Mouse (Mus musculus) cerebellum, postnatal 14 days (tissue): ENCODE measurements at regions not wholly inside any gene's neighbourhood (a gene's known extent, or its start where the extent isn't known, plus 50 kb on each side); places are given as distances from the start of the nearest gene placed in this dataset.

Experiments
- DNase-seq, 2 experiments: peaks; one replicate each; pipeline ENCODE4 v3.0.0; 2021; ENCODE audit warnings: mixed read lengths in 2 of 2

- DNase-seq = no peak
Measured at GRCm38 (mm10) chr10:56453578-56454069, 76.5 kb downstream of the Gja1 start.

GRCm38 (mm10) chr10:56455867-56456468 is 78.8 kb downstream of the Gja1 start:
- no peak for DNase-seq

- DNase-seq = no peak
Measured at GRCm38 (mm10) chr10:56468537-56468936, 91.4 kb downstream of the Gja1 start.

DNA sequence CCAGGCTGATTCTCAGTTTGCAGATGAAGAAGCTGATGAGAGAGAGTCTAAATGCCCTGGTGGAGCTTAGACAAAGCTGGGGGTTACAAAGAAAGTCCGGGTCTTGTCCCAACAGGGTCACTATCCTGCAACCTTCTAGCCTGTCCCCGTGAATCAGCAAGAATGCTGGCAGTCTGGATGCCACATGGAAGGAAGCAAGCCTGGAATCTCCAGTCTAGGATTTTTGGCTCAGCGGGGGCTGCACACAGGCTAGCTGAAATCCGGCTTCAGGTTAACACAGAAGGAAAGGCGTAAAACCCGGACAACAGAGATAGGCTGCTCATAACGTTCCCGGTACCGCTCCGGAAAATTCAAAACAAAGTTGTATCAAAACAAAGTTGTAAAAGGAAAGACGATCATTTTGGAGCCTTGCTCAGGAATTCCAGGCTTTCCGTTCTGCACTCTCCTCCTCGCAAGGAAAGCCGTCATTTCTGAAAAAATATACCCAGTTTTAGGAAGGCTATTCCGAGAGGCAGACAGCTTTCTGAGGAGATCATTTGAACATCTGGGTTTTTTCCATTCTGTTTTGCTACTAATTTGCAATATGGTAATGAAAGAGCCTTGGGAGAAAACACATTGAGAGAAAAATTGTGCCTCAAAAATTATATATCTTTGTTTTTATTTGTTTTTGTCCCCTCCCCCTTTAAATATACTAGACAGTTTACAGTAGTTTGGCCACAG is 92.0 kb downstream of the Gja1 start:
- peak; percentile 4 to 7 for DNase-seq

GRCm38 (mm10) chr10:56469895-56470294 is 92.8 kb downstream of the Gja1 start:
- DNase-seq = no peak

GRCm38 (mm10) chr10:56474951-56475350 is 97.8 kb downstream of the Gja1 start:
- DNase-seq = no peak

- DNase-seq = no peak
Measured at GRCm38 (mm10) chr10:56482156-56482716, 105.1 kb downstream of the Gja1 start.

GRCm38 (mm10) chr10:56484931-56485330 is 107.8 kb downstream of the Gja1 start:
- DNase-seq = no peak

- DNase-seq = no peak
Measured at GRCm38 (mm10) chr10:56485746-56486145, 108.6 kb downstream of the Gja1 start.

- DNase-seq = no peak
Measured at GRCm38 (mm10) chr10:56486584-56486983, 109.5 kb downstream of the Gja1 start.

DNA sequence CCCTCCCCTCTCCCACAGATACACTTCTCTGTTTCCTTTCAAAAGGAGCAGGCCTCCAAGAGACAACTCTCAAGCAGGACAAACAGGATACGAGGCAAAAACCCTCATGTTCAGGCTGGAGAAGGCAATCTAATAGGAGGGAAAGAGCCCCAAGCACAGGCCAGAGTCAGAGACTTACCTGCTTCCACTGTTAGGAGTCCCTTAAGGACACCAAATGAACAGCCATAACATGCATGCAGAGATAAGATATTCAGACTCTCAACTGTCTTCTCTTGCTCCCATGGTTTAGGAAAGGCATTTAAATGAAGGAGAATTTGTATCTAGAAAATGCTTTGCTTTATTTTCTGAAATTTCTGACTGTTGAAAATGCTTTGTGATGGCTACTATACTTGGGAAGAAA is 116.3 kb downstream of the Gja1 start:
- no peak for DNase-seq

- DNase-seq = no peak
Measured at GRCm38 (mm10) chr10:56495352-56495751, 118.2 kb downstream of the Gja1 start.

DNA sequence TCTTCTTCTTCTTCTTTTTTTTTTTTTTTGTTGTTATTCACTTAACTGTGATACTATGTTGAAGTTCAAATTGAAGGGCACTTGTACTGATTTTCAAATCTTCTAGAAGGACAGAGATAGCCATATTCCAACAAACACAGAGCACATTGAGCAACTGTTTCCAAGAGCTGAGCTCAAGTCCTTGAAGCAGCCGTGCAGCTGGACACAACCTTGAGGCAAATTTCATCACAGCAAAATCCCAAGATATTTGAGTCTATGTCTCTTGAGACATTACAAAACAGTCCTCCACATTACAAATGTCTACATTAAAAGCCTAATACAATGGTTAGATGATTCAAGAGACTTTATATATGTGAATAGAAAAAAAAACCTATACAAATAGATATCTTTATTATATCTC is 141.9 kb downstream of the Gja1 start:
- no peak for DNase-seq

DNA sequence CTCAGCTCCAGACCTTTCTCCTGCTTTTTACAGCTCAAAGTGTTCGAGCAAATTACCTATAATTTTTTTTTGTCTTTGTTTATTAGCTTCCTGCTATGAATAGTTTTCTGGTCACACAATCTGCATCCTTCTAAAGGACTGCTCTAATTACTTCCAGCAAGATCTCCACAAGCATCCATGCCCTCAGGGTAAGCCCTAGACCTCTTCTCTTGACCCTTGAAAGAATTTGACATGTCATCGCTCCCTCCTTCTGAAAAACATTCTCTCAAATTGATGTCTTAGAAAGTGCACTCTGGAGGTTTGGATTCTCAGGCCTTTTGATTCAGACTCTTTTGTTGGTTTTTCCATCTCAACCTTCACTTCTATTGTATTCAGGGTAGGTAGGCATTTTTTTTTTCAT is 148.7 kb downstream of the Gja1 start:
- no peak for DNase-seq

DNA sequence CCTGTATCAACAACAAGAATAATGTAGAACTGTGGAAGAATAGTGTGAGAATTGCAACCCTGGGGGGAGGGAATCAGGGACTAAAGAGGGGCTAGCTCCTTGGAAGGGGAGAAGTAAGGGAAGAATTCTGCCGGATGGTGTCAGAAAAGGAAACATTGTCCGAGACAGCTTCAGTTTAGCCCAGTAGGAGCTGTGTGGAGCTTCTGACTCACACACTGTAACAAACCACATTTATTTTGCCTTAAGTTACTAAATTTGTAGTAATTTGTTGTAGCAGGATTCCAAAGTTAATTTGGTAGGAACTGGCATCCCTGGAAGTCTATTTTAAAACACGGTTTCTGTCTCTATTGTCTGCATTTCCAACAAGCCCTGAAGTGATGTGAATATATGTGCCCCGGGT is 160.0 kb downstream of the Gja1 start:
- no peak for DNase-seq

DNA sequence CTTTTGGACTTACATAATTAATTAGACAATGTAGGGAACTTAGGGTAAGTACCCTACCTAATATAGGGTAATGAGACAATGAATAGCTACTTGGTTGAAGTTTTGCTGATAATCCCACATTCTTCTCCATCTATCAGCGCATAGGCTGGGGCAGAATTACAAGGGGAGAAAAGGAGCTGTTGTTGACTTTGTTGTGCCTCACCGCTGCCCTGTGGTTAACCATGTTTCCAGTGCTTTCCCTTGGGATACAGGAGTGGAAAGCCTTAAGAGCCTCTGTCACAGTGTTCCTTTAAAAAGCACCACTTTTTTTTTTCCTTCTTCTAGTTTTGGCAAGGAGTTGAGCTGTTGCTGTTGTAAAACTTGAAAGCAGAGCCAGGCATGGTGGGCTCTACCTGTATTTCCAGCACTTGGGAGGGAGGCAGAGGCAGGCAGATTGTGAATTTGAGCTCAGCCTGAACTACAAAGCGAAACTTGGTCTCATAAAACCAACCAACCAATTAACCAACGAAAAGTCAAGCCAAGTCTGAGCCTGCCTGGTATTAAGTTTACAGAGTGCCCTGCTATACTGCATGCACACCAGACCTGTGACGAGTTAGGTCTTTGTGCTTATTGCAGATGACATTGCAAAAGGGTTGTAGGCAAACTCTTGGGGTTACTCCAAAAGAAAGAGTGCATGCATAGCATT is 162.8 kb downstream of the Gja1 start:
- DNase-seq = no peak

DNA sequence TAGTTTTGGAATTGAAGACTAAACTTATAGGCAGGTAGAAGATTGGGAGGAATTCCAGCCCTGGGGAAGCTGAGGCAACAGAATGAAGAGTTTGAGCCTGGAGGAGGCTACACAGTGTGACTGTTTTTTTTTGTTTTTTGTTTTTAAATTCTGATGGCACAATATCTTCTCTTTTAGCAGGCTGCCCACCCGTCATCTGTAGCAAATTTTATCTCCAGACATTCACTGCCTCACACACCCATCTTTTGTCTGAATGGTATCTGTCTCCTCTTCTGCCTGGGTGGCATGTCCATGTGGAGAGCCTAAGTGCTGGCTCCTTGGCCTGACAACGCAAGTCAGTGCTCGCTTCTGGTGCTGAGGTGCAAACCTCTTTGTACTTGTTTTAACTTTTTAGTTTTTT is 165.0 kb downstream of the Gja1 start:
- no peak for DNase-seq

- DNase-seq = no peak
Measured at GRCm38 (mm10) chr10:56545989-56546388, 168.9 kb downstream of the Gja1 start.

GRCm38 (mm10) chr10:56546824-56547223 is 169.7 kb downstream of the Gja1 start:
- DNase-seq = no peak

DNA sequence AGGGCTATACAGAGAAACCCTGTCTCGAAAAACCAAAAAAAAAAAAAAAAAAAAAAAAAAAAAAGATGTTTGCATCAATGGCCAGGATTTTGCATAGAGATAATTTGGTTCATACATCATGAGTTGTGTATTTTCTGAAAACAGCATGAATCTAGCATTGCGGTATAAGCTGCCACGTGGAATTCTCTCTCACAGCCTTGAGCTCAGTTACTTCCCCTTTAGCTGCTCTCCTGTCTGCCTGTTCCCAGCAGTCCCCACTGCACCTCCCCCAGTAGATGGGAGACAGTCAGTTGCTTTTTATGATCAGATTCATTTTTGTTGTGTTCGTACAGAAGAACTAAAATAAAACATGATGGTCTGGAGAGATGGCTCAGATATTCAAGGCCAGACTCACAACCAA is 170.7 kb downstream of the Gja1 start:
- DNase-seq = no peak

DNA sequence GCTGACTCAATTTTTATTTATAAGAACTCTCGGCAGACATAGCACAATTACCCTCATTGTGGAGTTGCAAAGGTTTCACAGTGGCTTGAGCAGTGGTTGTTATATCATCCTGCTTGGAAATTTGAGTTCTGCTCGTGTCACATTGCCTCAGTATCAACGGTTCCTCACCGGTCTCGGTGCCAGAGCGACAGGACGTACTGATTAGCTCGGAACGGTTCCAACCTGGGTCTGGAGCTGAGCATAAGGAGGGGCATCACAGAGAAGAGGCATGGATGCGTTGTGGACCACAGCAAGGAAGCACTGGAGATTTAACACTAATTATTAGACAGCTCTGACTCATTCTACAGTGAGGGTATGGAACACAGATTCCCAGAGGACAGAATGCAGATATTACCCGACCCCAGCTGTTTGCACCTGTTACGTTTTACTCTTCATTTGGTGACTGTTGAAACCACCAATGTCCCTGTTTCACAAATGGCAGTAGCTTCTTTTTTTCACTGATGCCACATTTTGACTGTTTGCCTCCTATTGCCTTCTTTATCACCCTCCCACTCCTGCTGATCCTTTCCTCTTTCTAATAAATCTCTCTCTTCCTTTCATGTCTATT is 189.8 kb downstream of the Gja1 start:
- peak; percentile 58 to 68 for DNase-seq

GRCm38 (mm10) chr10:56582065-56582464 is 204.9 kb downstream of the Gja1 start:
- peak; percentile 47 to 78 for DNase-seq

GRCm38 (mm10) chr10:56587205-56587604 is 210.1 kb downstream of the Gja1 start:
- no peak for DNase-seq
